Mouse (Mus musculus): ENCODE results near the gene Chn1.

- TF ChIP-seq CTCF (IDR thresholded peaks at IDR 0.05; ENCODE audit: extremely low read depth, insufficient read length, insufficient replicate concordance, low read depth, low read length) (no peak), POLR2A (IDR thresholded peaks at IDR 0.05; ENCODE audit: low read depth, low read length) (no peak)
Measured at GRCm38 (mm10) chr2:73597772-73598171, 177.4 kb downstream of the Chn1 start.
